Mouse (Mus musculus): ENCODE data around the gene Itih2.

The Itih2 gene

GRCm38 (mm10) chr2:10118751-10119150 is 12.4 kb downstream of the Itih2 start:
- DNase-seq (ENCODE audit: low spot score in 2 of 2), result no peak

- DNase-seq (ENCODE audit: low spot score in 2 of 2), result no peak
Observed at GRCm38 (mm10) chr2:10108535-10109189, 22.5 kb downstream of the Itih2 start.

- DNase-seq (ENCODE audit: low spot score in 2 of 2), result peak; percentile 44 to 59
Observed at GRCm38 (mm10) chr2:10101180-10101579, 30.0 kb downstream of the Itih2 start.

- DNase-seq (ENCODE audit: low spot score in 2 of 2), result no peak
Observed at GRCm38 (mm10) chr2:10100471-10100870, 30.7 kb downstream of the Itih2 start.

GRCm38 (mm10) chr2:10098598-10099215 is 32.5 kb downstream of the Itih2 start:
- peak; percentile 51 to 61 for DNase-seq (ENCODE audit: low spot score in 2 of 2)

GRCm38 (mm10) chr2:10094327-10095100 is 36.7 kb downstream of the Itih2 start:
- no peak for DNase-seq (ENCODE audit: low spot score in 2 of 2)

- no peak for DNase-seq (ENCODE audit: low spot score in 2 of 2)
Observed at GRCm38 (mm10) chr2:10087256-10087850, 43.8 kb downstream of the Itih2 start.

GRCm38 (mm10) chr2:10082737-10083136 is 48.5 kb downstream of the Itih2 start:
- DNase-seq (ENCODE audit: low spot score in 2 of 2), result no peak

- DNase-seq (ENCODE audit: low spot score in 2 of 2), result no peak
Observed at GRCm38 (mm10) chr2:10081453-10082080, 49.6 kb downstream of the Itih2 start.

- peak; percentile 89 to 92 for DNase-seq (ENCODE audit: low spot score in 2 of 2)
Observed at GRCm38 (mm10) chr2:10080310-10081010, 50.7 kb downstream of the Itih2 start, which contains the start of the genes Atp5c1 and Kin. Gene Atp5c1 (minus strand): TSS chr2:10080510. Gene Kin (plus strand): TSS chr2:10080593.

- DNase-seq (ENCODE audit: low spot score in 2 of 2), result no peak
Observed at GRCm38 (mm10) chr2:10079745-10080309, 51.4 kb downstream of the Itih2 start.

GRCm38 (mm10) chr2:10076675-10077074 is 54.5 kb downstream of the Itih2 start:
- no peak for DNase-seq (ENCODE audit: low spot score in 2 of 2)

GRCm38 (mm10) chr2:10074470-10074869 is 56.7 kb downstream of the Itih2 start:
- DNase-seq (ENCODE audit: low spot score in 2 of 2), result no peak

GRCm38 (mm10) chr2:10071751-10072150 is 59.4 kb downstream of the Itih2 start:
- no peak for DNase-seq (ENCODE audit: low spot score in 2 of 2)

- DNase-seq (ENCODE audit: low spot score in 2 of 2), result no peak
Observed at GRCm38 (mm10) chr2:10058836-10059235, 72.4 kb downstream of the Itih2 start.

GRCm38 (mm10) chr2:10051996-10052395 is 79.2 kb downstream of the Itih2 start:
- no peak for DNase-seq (ENCODE audit: low spot score in 2 of 2)

- peak in 1 of 2 experiments; percentile 29 for DNase-seq (ENCODE audit: low spot score in 2 of 2)
Observed at GRCm38 (mm10) chr2:10050878-10051277, 80.3 kb downstream of the Itih2 start.

- DNase-seq (ENCODE audit: low spot score in 2 of 2), result no peak
Observed at GRCm38 (mm10) chr2:10049456-10049855, 81.7 kb downstream of the Itih2 start.

- DNase-seq (ENCODE audit: low spot score in 2 of 2), result peak; percentile 81 to 82
Observed at GRCm38 (mm10) chr2:10048461-10048860, 82.7 kb downstream of the Itih2 start, which contains the start of gene Taf3. Gene Taf3 (minus strand): TSS chr2:10048596.

- DNase-seq (ENCODE audit: low spot score in 2 of 2), result no peak
Observed at GRCm38 (mm10) chr2:10047758-10048436, 83.3 kb downstream of the Itih2 start.

Measured in frontal cortex, postnatal 25 days (tissue).